Mouse (Mus musculus) ES-E14 (cell line): ENCODE measurements around the gene Strn.

Source experiments
- CHD2 ChIP-seq: IDR thresholded peaks from 2 replicates; pipeline ENCODE4 v1.6.1; 2014; ENCODE audit warnings: mild to moderate bottlenecking, low read depth, low read length, inconsistent platforms
- MAFK ChIP-seq: IDR thresholded peaks from 2 replicates; pipeline ENCODE4 v1.6.1; 2014; ENCODE audit warnings: mild to moderate bottlenecking, low read depth, low read length, inconsistent platforms; ENCODE audit not compliant: insufficient read depth

- TF ChIP-seq CHD2 (no peak), MAFK (no peak)
Observed at GRCm38 (mm10) chr17:78769341-78769740, 32.3 kb upstream of the Strn start.
